Mouse (Mus musculus) kidney, adult 8-10 months (tissue): Measurements from ENCODE around the gene Rbfox3.
A peak's percentile ranks its signal among the peaks of the same experiment; 100 is the strongest.

Experiments used
- DNase-seq, 2 experiments: peaks; one replicate each; pipeline ENCODE4 v3.0.0; 2022

Gene Rbfox3

GRCm38 (mm10) chr11:118653521-118654318, 257.7 kb downstream of the Rbfox3 start:
- no peak for DNase-seq

- DNase-seq = no peak
Observed at GRCm38 (mm10) chr11:118652401-118653240, 258.8 kb downstream of the Rbfox3 start.

GRCm38 (mm10) chr11:118648369-118648768, 263.0 kb downstream of the Rbfox3 start:
- DNase-seq = peak; percentile 66 to 78

- no peak for DNase-seq
Observed at GRCm38 (mm10) chr11:118646864-118647263, 264.5 kb downstream of the Rbfox3 start.

- DNase-seq = no peak
Observed at GRCm38 (mm10) chr11:118645158-118645557, 266.2 kb downstream of the Rbfox3 start.

GRCm38 (mm10) chr11:118640706-118641105, 270.7 kb downstream of the Rbfox3 start:
- DNase-seq = no peak

GRCm38 (mm10) chr11:118637718-118638117, 273.7 kb downstream of the Rbfox3 start:
- peak in 1 of 2 experiments; percentile 11 for DNase-seq

- peak in 1 of 2 experiments; percentile 11 for DNase-seq
Observed at GRCm38 (mm10) chr11:118634647-118635046, 276.8 kb downstream of the Rbfox3 start.

- no peak for DNase-seq
Observed at GRCm38 (mm10) chr11:118629718-118630117, 281.7 kb downstream of the Rbfox3 start.

GRCm38 (mm10) chr11:118627541-118627940, 283.9 kb downstream of the Rbfox3 start:
- DNase-seq = no peak

GRCm38 (mm10) chr11:118620869-118621268, 290.5 kb downstream of the Rbfox3 start:
- no peak for DNase-seq

- DNase-seq = no peak
Observed at GRCm38 (mm10) chr11:118614126-118614525, 297.3 kb downstream of the Rbfox3 start.

- no peak for DNase-seq
Observed at GRCm38 (mm10) chr11:118610128-118610527, 301.3 kb downstream of the Rbfox3 start.

GRCm38 (mm10) chr11:118609236-118610000, 302.0 kb downstream of the Rbfox3 start:
- no peak for DNase-seq

GRCm38 (mm10) chr11:118607927-118608326, 303.5 kb downstream of the Rbfox3 start:
- DNase-seq = no peak

- no peak for DNase-seq
Observed at GRCm38 (mm10) chr11:118605570-118605969, 305.8 kb downstream of the Rbfox3 start.

GRCm38 (mm10) chr11:118604206-118604605, 307.2 kb downstream of the Rbfox3 start:
- no peak for DNase-seq

- DNase-seq = peak in 1 of 2 experiments; percentile 5
Observed at GRCm38 (mm10) chr11:118603126-118603525, 308.3 kb downstream of the Rbfox3 start.

GRCm38 (mm10) chr11:118601484-118601883, 309.9 kb downstream of the Rbfox3 start:
- no peak for DNase-seq

- no peak for DNase-seq
Observed at GRCm38 (mm10) chr11:118600168-118600567, 311.2 kb downstream of the Rbfox3 start.

GRCm38 (mm10) chr11:118598726-118599125, 312.7 kb downstream of the Rbfox3 start:
- no peak for DNase-seq

- peak; percentile 49 to 81 for DNase-seq
Observed at GRCm38 (mm10) chr11:118584826-118585225, 326.6 kb downstream of the Rbfox3 start.

- no peak for DNase-seq
Observed at GRCm38 (mm10) chr11:118583989-118584388, 327.4 kb downstream of the Rbfox3 start.
